Mouse (Mus musculus): Measurements from ENCODE around the gene Tmem116.

- TF ChIP-seq CTCF (IDR thresholded peaks at IDR 0.05; ENCODE audit: extremely low read depth, insufficient read length, insufficient replicate concordance, low read depth, low read length) (no peak), POLR2A (IDR thresholded peaks at IDR 0.05; ENCODE audit: low read depth, low read length) (no peak)
Observed at GRCm38 (mm10) chr5:121428954-121429353, 22.7 kb upstream of the Tmem116 start.
